Mouse (Mus musculus): ENCODE results near the gene Med10.

DNA sequence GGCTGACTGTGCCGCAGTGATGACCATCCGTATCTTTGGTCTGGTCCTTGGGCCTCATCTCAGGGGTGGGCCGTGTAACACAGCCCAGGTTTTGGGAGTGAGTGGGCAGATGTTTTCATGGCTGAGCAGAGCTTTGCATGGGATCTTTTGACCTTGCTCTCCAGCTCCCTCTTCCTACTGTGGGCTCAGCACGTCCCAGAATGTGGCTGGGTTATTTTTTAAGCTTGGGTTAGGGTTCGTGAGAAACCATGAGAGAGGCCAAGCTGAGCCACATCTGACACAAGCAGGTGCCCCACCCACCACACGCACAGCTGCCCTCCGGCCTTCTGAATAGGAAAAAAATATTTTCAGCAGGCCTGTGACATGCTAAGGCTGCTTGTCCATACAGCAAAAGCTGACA, 7.4 kb upstream of the Med10 start:
- no peak for TF ChIP-seq CTCF (IDR thresholded peaks at IDR 0.05; ENCODE audit: control insufficient read depth, insufficient read depth, insufficient read length)
- no peak for TF ChIP-seq MYOG (IDR thresholded peaks at IDR 0.05; ENCODE audit: control insufficient read depth, extremely low read depth, insufficient read length)

Measured in C2C12 (cell line).